Mouse (Mus musculus): Measurements from ENCODE around the gene Erg.

Gene Erg

GRCm38 (mm10) chr16:95352266-95352665 lies 234.1 kb downstream of the Erg start:
- no peak for DNase-seq (ENCODE audit: low read depth, low spot score)

DNA sequence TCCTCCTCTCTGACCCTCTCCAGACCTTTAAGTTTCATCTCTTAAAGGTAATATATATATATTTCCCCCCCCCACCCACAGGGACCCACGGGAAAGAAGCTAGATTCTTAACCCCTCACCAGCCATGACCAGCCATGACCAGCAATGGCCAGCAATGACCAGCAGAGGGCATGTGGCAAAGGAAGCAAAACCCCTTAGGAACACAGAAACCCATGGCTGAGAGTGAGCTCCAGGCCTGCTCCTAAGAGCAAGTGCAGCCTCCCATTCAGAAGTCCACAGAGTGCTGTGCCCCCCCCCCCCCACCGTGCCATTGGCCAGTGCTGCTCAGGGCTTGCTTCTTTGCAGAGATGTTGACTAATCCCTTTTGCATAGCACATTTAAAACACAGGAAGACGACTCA lies 235.9 kb downstream of the Erg start:
- DNase-seq (ENCODE audit: low read depth, low spot score) = no peak

DNA sequence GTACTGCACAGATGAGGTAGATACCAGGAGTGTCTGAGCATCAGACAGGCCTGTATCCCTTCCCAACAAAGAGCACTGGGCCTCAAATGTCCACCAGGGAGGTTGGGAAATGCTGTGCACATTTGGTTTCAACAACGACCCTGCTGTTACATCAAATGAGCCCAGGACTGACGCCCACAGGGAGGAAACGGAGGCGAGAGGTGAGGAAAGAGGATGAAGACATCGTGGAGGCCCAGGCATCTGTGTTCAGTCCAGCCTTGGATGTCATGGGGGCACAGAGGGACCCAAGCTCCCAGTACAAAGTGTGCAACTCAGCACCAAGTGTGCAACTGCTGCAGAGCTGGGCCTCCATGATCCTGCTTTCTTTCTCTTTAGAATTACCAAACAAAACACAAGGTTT lies 236.6 kb downstream of the Erg start:
- no peak for DNase-seq (ENCODE audit: low read depth, low spot score)

DNA sequence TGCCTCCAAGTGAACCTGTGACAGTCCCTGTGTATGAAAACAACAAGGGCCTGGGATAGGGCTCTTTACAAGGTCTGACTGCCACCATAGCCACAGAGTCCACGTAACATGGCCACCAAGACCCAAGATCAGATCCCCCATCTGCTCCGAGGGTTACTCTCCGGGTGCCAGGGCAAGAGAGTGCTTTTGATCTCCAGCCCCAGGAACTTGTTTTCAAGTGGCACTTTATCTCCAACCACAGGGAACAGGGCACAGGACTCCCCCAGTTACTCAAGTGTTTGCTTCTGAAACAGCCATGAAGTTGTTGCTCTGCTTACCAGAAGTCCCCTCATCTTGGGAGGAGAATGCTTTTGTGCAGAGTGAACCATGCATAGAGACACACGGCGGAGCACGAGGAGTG lies 237.0 kb downstream of the Erg start:
- no peak for DNase-seq (ENCODE audit: low read depth, low spot score)

DNA sequence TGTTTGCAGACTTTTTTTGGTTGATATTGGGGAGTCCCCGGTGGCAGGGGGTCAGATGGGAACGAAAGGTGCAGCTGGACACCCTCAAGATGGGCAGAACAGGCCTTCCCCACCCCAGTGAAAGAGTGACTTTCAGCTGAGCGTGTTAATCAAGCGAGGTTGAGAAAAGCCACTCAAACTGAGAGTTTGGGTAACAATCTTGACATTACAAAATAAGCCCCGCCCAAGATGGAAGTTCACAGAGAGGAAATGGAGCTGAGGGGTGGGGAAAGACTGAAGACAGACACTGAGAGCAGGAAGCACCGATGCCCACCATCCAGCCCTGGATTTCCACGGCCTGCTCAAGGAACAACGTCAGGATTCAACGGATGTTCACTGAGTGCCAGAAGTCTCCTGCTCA lies 237.8 kb downstream of the Erg start:
- DNase-seq (ENCODE audit: low read depth, low spot score) = no peak

DNA sequence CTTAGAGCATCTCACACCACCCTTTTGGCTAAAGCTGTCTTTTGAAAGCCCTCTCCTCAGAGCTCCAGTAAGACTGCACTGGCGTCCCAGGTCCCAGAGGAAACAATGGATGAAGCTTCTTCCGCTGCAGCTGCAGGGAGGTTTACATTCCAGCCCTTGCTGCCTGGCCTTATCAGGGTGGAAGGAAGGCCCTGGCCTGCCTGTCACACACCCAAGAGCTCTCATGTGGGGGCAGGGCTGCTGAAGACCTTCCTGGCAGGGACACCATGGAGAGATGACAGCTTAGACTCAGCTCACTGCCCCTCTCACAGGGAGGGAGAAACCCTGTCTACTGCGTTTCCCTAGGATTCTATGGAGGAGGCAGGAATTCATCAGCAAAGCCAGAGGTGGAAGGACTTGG lies 239.2 kb downstream of the Erg start:
- no peak for DNase-seq (ENCODE audit: low read depth, low spot score)

- peak; percentile 50 for DNase-seq (ENCODE audit: low read depth, low spot score)
Observed at GRCm38 (mm10) chr16:95345882-95346281, 240.5 kb downstream of the Erg start.

DNA sequence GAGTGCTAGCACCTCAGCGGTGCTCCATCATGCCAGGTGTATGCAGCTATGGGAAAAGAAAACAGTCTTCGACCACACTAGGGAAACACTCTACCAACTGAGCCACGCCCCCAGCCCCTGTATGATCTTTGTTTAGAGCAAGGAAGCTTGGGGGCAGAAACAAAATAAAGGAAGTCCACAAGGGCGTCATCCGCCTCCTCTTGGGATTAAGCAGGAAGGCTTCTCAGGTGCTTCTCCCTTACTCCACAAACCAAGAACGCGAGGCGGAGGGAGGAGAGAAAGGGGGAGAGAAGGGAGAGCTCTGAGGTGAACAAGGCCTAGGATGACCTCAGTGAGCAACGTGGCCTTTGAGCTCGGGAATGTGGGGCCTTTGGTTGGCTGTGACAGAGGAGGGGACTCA lies 241.4 kb downstream of the Erg start:
- DNase-seq (ENCODE audit: low read depth, low spot score) = no peak

- DNase-seq (ENCODE audit: low read depth, low spot score) = no peak
Observed at GRCm38 (mm10) chr16:95342030-95342429, 244.4 kb downstream of the Erg start.

GRCm38 (mm10) chr16:95340885-95341791 lies 245.3 kb downstream of the Erg start:
- peak; percentile 34 for DNase-seq (ENCODE audit: low read depth, low spot score)

DNA sequence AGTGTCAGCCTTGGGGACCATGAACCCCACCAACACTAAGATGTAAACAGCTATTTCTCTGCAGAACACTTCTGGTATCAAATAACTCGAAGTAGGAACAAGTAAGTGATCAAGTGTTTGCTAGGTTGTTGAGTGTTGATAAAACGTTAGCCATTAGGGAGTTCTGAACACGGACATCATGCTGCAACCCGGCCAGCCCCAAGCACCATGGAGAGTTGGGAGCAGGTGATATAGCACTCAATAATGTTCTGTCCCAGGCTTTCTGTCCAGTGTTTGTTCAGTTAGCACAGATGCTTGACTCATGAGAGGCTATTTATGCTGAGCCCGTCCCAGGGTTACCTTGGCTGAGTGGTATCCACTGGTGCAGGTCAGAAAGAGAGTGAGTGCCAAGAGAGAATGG lies 254.2 kb downstream of the Erg start:
- DNase-seq (ENCODE audit: low read depth, low spot score) = no peak

- DNase-seq (ENCODE audit: low read depth, low spot score) = no peak
Observed at GRCm38 (mm10) chr16:95321945-95322625, 264.3 kb downstream of the Erg start.
